Mouse (Mus musculus): ENCODE measurements around the gene Mta2. TPM values are rescaled to one million over a fixed set of nuclear protein-coding genes. Genes with fewer than 3 reads are reported as not detected.
"Not testable (repeated sequence)": the region's sequence is repeated elsewhere in the genome, so short reads cannot be mapped to it uniquely, and the experiment has no call there.

Mta2 gene
- polyA plus RNA-seq, 1 experiment from 2014 or later = 130 TPM

- H3K4me3 ChIP-seq (ENCODE audit: low read length) = peak overlapping the region; percentile 75
- H3K27me3 ChIP-seq (replicated peaks; ENCODE audit: control insufficient read depth, insufficient read depth, low read length) = no peaks in the 10 kb centered on the region
- peak overlapping the region; percentile 82 for H3K9ac ChIP-seq (ENCODE audit: low read depth, low read length)
- H3K4me2 ChIP-seq (ENCODE audit: low read depth, low read length) = peak overlapping the region; percentile 84
- H3K36me3 ChIP-seq (ENCODE audit: control insufficient read depth, insufficient read depth, low read length) = peaks cover 7% of the 10 kb centered on the region
- peak overlapping the region; percentile 82 for H3K27ac ChIP-seq (ENCODE audit: low read length)
- no peaks in the 10 kb centered on the region for H3K9me3 ChIP-seq (ENCODE audit: control insufficient read depth, low read length)
- ATAC-seq = no peak
- WGBS = 11% methylated on average over 9 of the region's 9 CpGs
- H3K4me1 ChIP-seq (ENCODE audit: control insufficient read depth, insufficient read depth, low read length) = peaks cover 9% of the 10 kb centered on the region
Measured at GRCm38 (mm10) chr19:8954171-8954570, 12.5 kb downstream of the Mta2 start.

GRCm38 (mm10) chr19:8962256-8962655 lies 20.6 kb downstream of the Mta2 start:
- Histone ChIP-seq H3K4me1 (ENCODE audit: control insufficient read depth, insufficient read depth, low read length) (peaks cover 7% of the 10 kb centered on the region), H3K27me3 (replicated peaks; ENCODE audit: control insufficient read depth, insufficient read depth, low read length) (no peaks in the 10 kb centered on the region), H3K9ac (ENCODE audit: low read depth, low read length) (no peak overlapping the region), H3K27ac (ENCODE audit: low read length) (no peak overlapping the region), H3K9me3 (ENCODE audit: control insufficient read depth, low read length) (no peaks in the 10 kb centered on the region), H3K36me3 (ENCODE audit: control insufficient read depth, insufficient read depth, low read length) (peaks cover 13% of the 10 kb centered on the region), H3K4me2 (ENCODE audit: low read depth, low read length) (no peak overlapping the region), H3K4me3 (ENCODE audit: low read length) (no peak overlapping the region)
- WGBS = 82% methylated on average over 2 of the region's 2 CpGs
- no peak for ATAC-seq

GRCm38 (mm10) chr19:8965075-8965474 lies 23.4 kb downstream of the Mta2 start:
- ATAC-seq = no peak
- 84% methylated on average over 11 of the region's 11 CpGs for WGBS
- H3K4me3 ChIP-seq (ENCODE audit: low read length) = no peak overlapping the region; the same call in 1 of the 2 replicates
- peaks cover 16% of the 10 kb centered on the region for H3K36me3 ChIP-seq (ENCODE audit: control insufficient read depth, insufficient read depth, low read length)
- peaks cover 12% of the 10 kb centered on the region for H3K4me1 ChIP-seq (ENCODE audit: control insufficient read depth, insufficient read depth, low read length)
- H3K4me2 ChIP-seq (ENCODE audit: low read depth, low read length) = no peak overlapping the region
- H3K27ac ChIP-seq (ENCODE audit: low read length) = peak overlapping the region; percentile 96; the same call in 1 of the 2 replicates
- H3K9ac ChIP-seq (ENCODE audit: low read depth, low read length) = peak overlapping the region; percentile 74; the same call in 1 of the 2 replicates
- no peaks in the 10 kb centered on the region for H3K27me3 ChIP-seq (replicated peaks; ENCODE audit: control insufficient read depth, insufficient read depth, low read length)
- H3K9me3 ChIP-seq (ENCODE audit: control insufficient read depth, low read length) = no peaks in the 10 kb centered on the region

GRCm38 (mm10) chr19:8965771-8966170 lies 24.1 kb downstream of the Mta2 start:
- H3K36me3 ChIP-seq (ENCODE audit: control insufficient read depth, insufficient read depth, low read length) = peaks cover 22% of the 10 kb centered on the region
- WGBS = 70% methylated on average over 8 of the region's 8 CpGs
- no peaks in the 10 kb centered on the region for H3K9me3 ChIP-seq (ENCODE audit: control insufficient read depth, low read length)
- H3K9ac ChIP-seq (ENCODE audit: low read depth, low read length) = peak overlapping the region; percentile 74
- no peaks in the 10 kb centered on the region for H3K27me3 ChIP-seq (replicated peaks; ENCODE audit: control insufficient read depth, insufficient read depth, low read length)
- H3K4me3 ChIP-seq (ENCODE audit: low read length) = peak overlapping the region; percentile 63
- H3K4me1 ChIP-seq (ENCODE audit: control insufficient read depth, insufficient read depth, low read length) = peaks cover 12% of the 10 kb centered on the region
- ATAC-seq = no peak
- peak overlapping the region; percentile 96 for H3K27ac ChIP-seq (ENCODE audit: low read length)
- peak overlapping the region; percentile 73 for H3K4me2 ChIP-seq (ENCODE audit: low read depth, low read length)

GRCm38 (mm10) chr19:8966198-8966589 lies 24.5 kb downstream of the Mta2 start:
- ATAC-seq = peak; percentile 36
- WGBS = 25% methylated on average over 5 of the region's 5 CpGs
- Histone ChIP-seq H3K9ac (ENCODE audit: low read depth, low read length) (peak overlapping the region; percentile 74), H3K27me3 (replicated peaks; ENCODE audit: control insufficient read depth, insufficient read depth, low read length) (no peaks in the 10 kb centered on the region), H3K27ac (ENCODE audit: low read length) (peak overlapping the region; percentile 96), H3K4me2 (ENCODE audit: low read depth, low read length) (peak overlapping the region; percentile 73), H3K4me1 (ENCODE audit: control insufficient read depth, insufficient read depth, low read length) (peaks cover 12% of the 10 kb centered on the region), H3K36me3 (ENCODE audit: control insufficient read depth, insufficient read depth, low read length) (peaks cover 26% of the 10 kb centered on the region), H3K4me3 (ENCODE audit: low read length) (peak overlapping the region; percentile 63), H3K9me3 (ENCODE audit: control insufficient read depth, low read length) (no peaks in the 10 kb centered on the region)

GRCm38 (mm10) chr19:8966590-8967372 lies 25.1 kb downstream of the Mta2 start, which contains the start of gene Eef1g:
Gene Eef1g (plus strand): TSS chr19:8967041.
- ATAC-seq = peak; percentile 99
- H3K27ac ChIP-seq (ENCODE audit: low read length) = peak within 1 kb of the TSS; percentile 96
- peak within 1 kb of the TSS; percentile 84 for H3K9ac ChIP-seq (ENCODE audit: low read depth, low read length)
- no peaks in the 10 kb centered on the region for H3K9me3 ChIP-seq (ENCODE audit: control insufficient read depth, low read length)
- under 1% methylated on average over 52 of the region's 52 CpGs for WGBS
- H3K4me1 ChIP-seq (ENCODE audit: control insufficient read depth, insufficient read depth, low read length) = peaks cover 12% of the 10 kb centered on the region
- peaks cover 29% of the 10 kb centered on the region for H3K36me3 ChIP-seq (ENCODE audit: control insufficient read depth, insufficient read depth, low read length)
- H3K27me3 ChIP-seq (replicated peaks; ENCODE audit: control insufficient read depth, insufficient read depth, low read length) = no peaks in the 10 kb centered on the region
- peak within 1 kb of the TSS; percentile 66 for H3K4me3 ChIP-seq (ENCODE audit: low read length)
- H3K4me2 ChIP-seq (ENCODE audit: low read depth, low read length) = peak within 1 kb of the TSS; percentile 86

GRCm38 (mm10) chr19:8967373-8967743 lies 25.7 kb downstream of the Mta2 start:
- peak overlapping the region; percentile 65 for H3K27ac ChIP-seq (ENCODE audit: low read length)
- WGBS = 0% methylated on average over 8 of the region's 8 CpGs
- H3K9me3 ChIP-seq (ENCODE audit: control insufficient read depth, low read length) = no peaks in the 10 kb centered on the region
- H3K4me1 ChIP-seq (ENCODE audit: control insufficient read depth, insufficient read depth, low read length) = peaks cover 12% of the 10 kb centered on the region
- peak overlapping the region; percentile 66 for H3K4me3 ChIP-seq (ENCODE audit: low read length)
- no peak for ATAC-seq
- no peaks in the 10 kb centered on the region for H3K27me3 ChIP-seq (replicated peaks; ENCODE audit: control insufficient read depth, insufficient read depth, low read length)
- peaks cover 31% of the 10 kb centered on the region for H3K36me3 ChIP-seq (ENCODE audit: control insufficient read depth, insufficient read depth, low read length)
- H3K9ac ChIP-seq (ENCODE audit: low read depth, low read length) = peak overlapping the region; percentile 84
- H3K4me2 ChIP-seq (ENCODE audit: low read depth, low read length) = peak overlapping the region; percentile 86

GRCm38 (mm10) chr19:8967893-8968292 lies 26.2 kb downstream of the Mta2 start:
- Histone ChIP-seq H3K4me1 (ENCODE audit: control insufficient read depth, insufficient read depth, low read length) (peaks cover 12% of the 10 kb centered on the region), H3K4me3 (ENCODE audit: low read length) (peak overlapping the region; percentile 66), H3K27ac (ENCODE audit: low read length) (peak overlapping the region; percentile 65; the same call in 1 of the 2 replicates), H3K9me3 (ENCODE audit: control insufficient read depth, low read length) (no peaks in the 10 kb centered on the region), H3K9ac (ENCODE audit: low read depth, low read length) (peak overlapping the region; percentile 84), H3K4me2 (ENCODE audit: low read depth, low read length) (peak overlapping the region; percentile 86), H3K36me3 (ENCODE audit: control insufficient read depth, insufficient read depth, low read length) (peaks cover 28% of the 10 kb centered on the region), H3K27me3 (replicated peaks; ENCODE audit: control insufficient read depth, insufficient read depth, low read length) (no peaks in the 10 kb centered on the region)
- ATAC-seq = no peak
- 0% methylated on average over 9 of the region's 9 CpGs for WGBS

GRCm38 (mm10) chr19:8972491-8972890 lies 30.8 kb downstream of the Mta2 start:
- peaks cover 29% of the 10 kb centered on the region for H3K36me3 ChIP-seq (ENCODE audit: control insufficient read depth, insufficient read depth, low read length)
- not testable (repeated sequence) for H3K4me1 ChIP-seq (ENCODE audit: control insufficient read depth, insufficient read depth, low read length); H3K27me3 ChIP-seq (replicated peaks; ENCODE audit: control insufficient read depth, insufficient read depth, low read length); H3K4me2 ChIP-seq (ENCODE audit: low read depth, low read length); H3K9me3 ChIP-seq (ENCODE audit: control insufficient read depth, low read length); H3K4me3 ChIP-seq (ENCODE audit: low read length); H3K9ac ChIP-seq (ENCODE audit: low read depth, low read length); ATAC-seq; H3K27ac ChIP-seq (ENCODE audit: low read length)
- 81% methylated on average over 8 of the region's 8 CpGs for WGBS

Data from intestine, embryonic 16.5 days (tissue).